Mouse (Mus musculus) hindbrain, embryonic 15.5 days (tissue): ENCODE measurements around the gene Smc1b. TPM values are rescaled to one million over a fixed set of nuclear protein-coding genes. Genes with fewer than 3 reads are reported as not detected.

Experiments
- ATAC-seq: fragments of 200-750 bp; cut with Nextera tagmentation; 2 replicates; pipeline ENCODE4 v1.8.0; 2017; ENCODE audit warnings: low read depth, moderate number of reproducible peaks, moderate TSS enrichment; ENCODE audit not compliant: low FRiP score
- H3K27ac ChIP-seq: fragments of 300-500 bp; sonication (generic); replicated peaks from 2 replicates; pipeline ENCODE4 v1.5.1; 2015; ENCODE audit warnings: mild to moderate bottlenecking, inconsistent platforms
- H3K27me3 ChIP-seq: fragments of 300-500 bp; sonication (generic); 2 replicates; pipeline ENCODE4 v1.6.1; 2015; ENCODE audit warnings: control low read depth, inconsistent platforms
- H3K36me3 ChIP-seq: fragments of 300-500 bp; sonication (generic); 2 replicates; pipeline ENCODE4 v1.6.1; 2015; ENCODE audit warnings: control low read depth, inconsistent platforms
- H3K4me1 ChIP-seq: fragments of 300-500 bp; sonication (generic); replicated peaks from 2 replicates; pipeline ENCODE4 v1.6.1; 2015; ENCODE audit warnings: control low read depth, inconsistent platforms
- H3K4me2 ChIP-seq: fragments of 300-500 bp; sonication (generic); 2 replicates; pipeline ENCODE4 v1.6.1; 2015; ENCODE audit warnings: moderate library complexity, mild to moderate bottlenecking, inconsistent platforms
- H3K4me3 ChIP-seq: fragments of 300-500 bp; sonication (generic); 2 replicates; pipeline ENCODE4 v1.5.1; 2015; ENCODE audit warnings: mild to moderate bottlenecking, inconsistent platforms
- H3K9ac ChIP-seq: fragments of 300-500 bp; sonication (generic); 2 replicates; pipeline ENCODE4 v1.6.1; 2015; ENCODE audit warnings: inconsistent platforms
- H3K9me3 ChIP-seq: fragments of 300-500 bp; sonication (generic); 2 replicates; pipeline ENCODE4 v1.6.1; 2016; ENCODE audit warnings: control low read depth, inconsistent platforms
- WGBS: fragments of 180-500 bp; shearing (Covaris S2); methylation state at CpG from one replicate; pipeline ENCODE4 v1.1.7; 2015; 5-methylcytosine and 5-hydroxymethylcytosine counted together
- polyA plus RNA-seq: library from polyadenylated mRNA; unstranded; fragments of >200 nt; fragmentation: Nextera tagmentation; extraction: Ambion mirVana; gene quantifications from 2 replicates; pipeline ENCODE4 v1.2.1, GENCODE M21; 2015

Gene Smc1b
- polyA plus RNA-seq, 1 experiment from 2014 or later: 0.08 TPM

GRCm38 (mm10) chr15:85072651-85073050, 59.1 kb downstream of the Smc1b start:
- no peak overlapping the region for H3K27ac ChIP-seq
- no peak for ATAC-seq
- WGBS: 88% methylated on average over 2 of the region's 2 CpGs
- H3K9me3 ChIP-seq: no peaks in the 10 kb centered on the region
- H3K27me3 ChIP-seq: no peaks in the 10 kb centered on the region
- no peak overlapping the region for H3K4me3 ChIP-seq
- no peaks in the 10 kb centered on the region for H3K36me3 ChIP-seq
- no peaks in the 10 kb centered on the region for H3K4me1 ChIP-seq
- no peak overlapping the region for H3K9ac ChIP-seq
- H3K4me2 ChIP-seq: no peak overlapping the region

GRCm38 (mm10) chr15:85070561-85070960, 61.2 kb downstream of the Smc1b start:
- ATAC-seq: no peak
- Histone ChIP-seq H3K27me3 (no peaks in the 10 kb centered on the region), H3K9ac (no peak overlapping the region), H3K9me3 (no peaks in the 10 kb centered on the region), H3K36me3 (no peaks in the 10 kb centered on the region), H3K4me3 (no peak overlapping the region), H3K4me1 (no peaks in the 10 kb centered on the region), H3K4me2 (no peak overlapping the region), H3K27ac (no peak overlapping the region)
- WGBS: 32% methylated on average over 2 of the region's 2 CpGs

GRCm38 (mm10) chr15:85063421-85063820, 68.3 kb downstream of the Smc1b start:
- H3K27ac ChIP-seq: no peak overlapping the region
- 96% methylated on average over 2 of the region's 2 CpGs for WGBS
- no peak for ATAC-seq
- no peak overlapping the region for H3K4me2 ChIP-seq
- no peaks in the 10 kb centered on the region for H3K9me3 ChIP-seq
- peaks cover 25% of the 10 kb centered on the region for H3K36me3 ChIP-seq
- no peak overlapping the region for H3K9ac ChIP-seq
- no peaks in the 10 kb centered on the region for H3K27me3 ChIP-seq
- no peak overlapping the region for H3K4me3 ChIP-seq
- H3K4me1 ChIP-seq: no peaks in the 10 kb centered on the region

GRCm38 (mm10) chr15:85055186-85055585, 76.6 kb downstream of the Smc1b start:
- H3K9me3 ChIP-seq: no peaks in the 10 kb centered on the region
- no peak overlapping the region for H3K27ac ChIP-seq
- ATAC-seq: no peak
- no peaks in the 10 kb centered on the region for H3K27me3 ChIP-seq
- no peak overlapping the region for H3K4me3 ChIP-seq
- no peak overlapping the region for H3K4me2 ChIP-seq
- 81% methylated on average over 4 of the region's 4 CpGs for WGBS
- H3K4me1 ChIP-seq: no peaks in the 10 kb centered on the region
- H3K36me3 ChIP-seq: peaks cover 54% of the 10 kb centered on the region
- H3K9ac ChIP-seq: no peak overlapping the region

- 94% methylated on average over 3 of the region's 3 CpGs for WGBS
- no peak for ATAC-seq
These were observed 77.7 kb downstream of the Smc1b start for GRCm38 (mm10) chr15:85054098-85054497.

GRCm38 (mm10) chr15:85049758-85050157, 82.0 kb downstream of the Smc1b start:
- ATAC-seq: no peak
- Histone ChIP-seq H3K4me1 (no peaks in the 10 kb centered on the region), H3K27ac (no peak overlapping the region), H3K9me3 (no peaks in the 10 kb centered on the region), H3K4me2 (no peak overlapping the region), H3K36me3 (peaks cover 67% of the 10 kb centered on the region), H3K4me3 (no peak overlapping the region), H3K27me3 (no peaks in the 10 kb centered on the region), H3K9ac (no peak overlapping the region)
- 93% methylated on average over 1 of the region's 1 CpGs for WGBS

More at GRCm38 (mm10) chr15:85054098-85054497, 77.7 kb downstream of the Smc1b start:
- no peak overlapping the region for H3K4me2 ChIP-seq
- H3K9ac ChIP-seq: no peak overlapping the region
- H3K27ac ChIP-seq: no peak overlapping the region
- no peaks in the 10 kb centered on the region for H3K27me3 ChIP-seq
- H3K9me3 ChIP-seq: no peaks in the 10 kb centered on the region
- no peaks in the 10 kb centered on the region for H3K4me1 ChIP-seq
- no peak overlapping the region for H3K4me3 ChIP-seq
- peaks cover 56% of the 10 kb centered on the region for H3K36me3 ChIP-seq

- WGBS: 86% methylated on average over 4 of the region's 4 CpGs
- H3K9me3 ChIP-seq: no peaks in the 10 kb centered on the region
- no peaks in the 10 kb centered on the region for H3K27me3 ChIP-seq
- peaks cover 13% of the 10 kb centered on the region for H3K4me1 ChIP-seq
- H3K36me3 ChIP-seq: peaks cover 57% of the 10 kb centered on the region
- no peak overlapping the region for H3K4me3 ChIP-seq
- H3K27ac ChIP-seq: no peak overlapping the region
- no peak overlapping the region for H3K4me2 ChIP-seq
- no peak for ATAC-seq
- no peak overlapping the region for H3K9ac ChIP-seq
These were observed 83.9 kb downstream of the Smc1b start for GRCm38 (mm10) chr15:85047865-85048264.

GRCm38 (mm10) chr15:85046230-85046950, 85.4 kb downstream of the Smc1b start:
- no peaks in the 10 kb centered on the region for H3K9me3 ChIP-seq
- H3K4me2 ChIP-seq: no peak overlapping the region
- WGBS: 90% methylated on average over 14 of the region's 14 CpGs
- no peak for ATAC-seq
- H3K27me3 ChIP-seq: no peaks in the 10 kb centered on the region
- H3K4me1 ChIP-seq: peaks cover 28% of the 10 kb centered on the region
- peaks cover 47% of the 10 kb centered on the region for H3K36me3 ChIP-seq
- H3K4me3 ChIP-seq: no peak overlapping the region
- H3K27ac ChIP-seq: no peak overlapping the region
- no peak overlapping the region for H3K9ac ChIP-seq

GRCm38 (mm10) chr15:85043761-85044160, 88.0 kb downstream of the Smc1b start:
- Histone ChIP-seq H3K4me3 (no peak overlapping the region), H3K27ac (peak overlapping the region; percentile 80; the same call in 1 of the 2 replicates), H3K9ac (no peak overlapping the region), H3K4me1 (peaks cover 45% of the 10 kb centered on the region), H3K4me2 (peak overlapping the region; percentile 31), H3K27me3 (no peaks in the 10 kb centered on the region), H3K9me3 (no peaks in the 10 kb centered on the region), H3K36me3 (peaks cover 23% of the 10 kb centered on the region)
- 73% methylated on average over 5 of the region's 5 CpGs for WGBS
- peak; percentile 37; the same call in 1 of the 2 replicates for ATAC-seq

GRCm38 (mm10) chr15:85043116-85043515, 88.6 kb downstream of the Smc1b start:
- Histone ChIP-seq H3K4me3 (no peak overlapping the region), H3K9ac (no peak overlapping the region), H3K36me3 (peaks cover 17% of the 10 kb centered on the region), H3K4me2 (peak overlapping the region; percentile 31), H3K27ac (peak overlapping the region; percentile 80), H3K4me1 (peaks cover 51% of the 10 kb centered on the region), H3K9me3 (no peaks in the 10 kb centered on the region), H3K27me3 (no peaks in the 10 kb centered on the region)
- no peak for ATAC-seq
- WGBS: 58% methylated on average over 5 of the region's 5 CpGs

- Histone ChIP-seq H3K9me3 (no peaks in the 10 kb centered on the region), H3K27me3 (no peaks in the 10 kb centered on the region), H3K27ac (peak overlapping the region; percentile 80), H3K36me3 (peaks cover 11% of the 10 kb centered on the region), H3K9ac (no peak overlapping the region), H3K4me3 (no peak overlapping the region), H3K4me2 (peak overlapping the region; percentile 31; the same call in 1 of the 2 replicates), H3K4me1 (peaks cover 58% of the 10 kb centered on the region)
- peak; percentile 77 for ATAC-seq
- 4% methylated on average over 4 of the region's 4 CpGs for WGBS
These were observed 89.3 kb downstream of the Smc1b start for GRCm38 (mm10) chr15:85042361-85042954.

GRCm38 (mm10) chr15:85041546-85042225, 90.1 kb downstream of the Smc1b start:
- Histone ChIP-seq H3K36me3 (peaks cover 8% of the 10 kb centered on the region; the same call in 1 of the 2 replicates), H3K4me1 (peaks cover 60% of the 10 kb centered on the region), H3K27ac (peak overlapping the region; percentile 80), H3K9me3 (no peaks in the 10 kb centered on the region), H3K27me3 (no peaks in the 10 kb centered on the region), H3K4me2 (no peak overlapping the region), H3K9ac (no peak overlapping the region), H3K4me3 (no peak overlapping the region)
- ATAC-seq: no peak
- WGBS: 63% methylated on average over 10 of the region's 10 CpGs
